Mouse (Mus musculus): ENCODE measurements around the gene Rps11.
"Not testable (repeated sequence)": the region's sequence is repeated elsewhere in the genome, so short reads cannot be mapped to it uniquely, and the experiment has no call there.

Rps11 gene

GRCm38 (mm10) chr7:45124224-45125143 lies at the start of gene Rps11:
Gene Rps11 (minus strand): TSS chr7:45124439.
- peak; percentile 77 for ATAC-seq (ENCODE audit: insufficient number of reproducible peaks, low FRiP score, low TSS enrichment)

- ATAC-seq (ENCODE audit: insufficient number of reproducible peaks, low FRiP score, low TSS enrichment): not testable (repeated sequence)
Measured at GRCm38 (mm10) chr7:45173772-45174171, 49.5 kb upstream of the Rps11 start.

GRCm38 (mm10) chr7:45172974-45173373 lies 48.7 kb upstream of the Rps11 start:
- ATAC-seq (ENCODE audit: insufficient number of reproducible peaks, low FRiP score, low TSS enrichment): no peak

- peak; percentile 40 for ATAC-seq (ENCODE audit: insufficient number of reproducible peaks, low FRiP score, low TSS enrichment)
Measured at GRCm38 (mm10) chr7:45169495-45169894, 45.3 kb upstream of the Rps11 start.

- no peak for ATAC-seq (ENCODE audit: insufficient number of reproducible peaks, low FRiP score, low TSS enrichment)
Measured at GRCm38 (mm10) chr7:45168656-45169055, 44.4 kb upstream of the Rps11 start.

GRCm38 (mm10) chr7:45167761-45168445 lies 43.7 kb upstream of the Rps11 start:
- peak; percentile 8; the same call in 1 of the 2 replicates for ATAC-seq (ENCODE audit: insufficient number of reproducible peaks, low FRiP score, low TSS enrichment)

- ATAC-seq (ENCODE audit: insufficient number of reproducible peaks, low FRiP score, low TSS enrichment): no peak
Measured at GRCm38 (mm10) chr7:45166950-45167401, 42.7 kb upstream of the Rps11 start.

GRCm38 (mm10) chr7:45165701-45166100 lies 41.5 kb upstream of the Rps11 start:
- ATAC-seq (ENCODE audit: insufficient number of reproducible peaks, low FRiP score, low TSS enrichment): no peak

GRCm38 (mm10) chr7:45164833-45165232 lies 40.6 kb upstream of the Rps11 start:
- ATAC-seq (ENCODE audit: insufficient number of reproducible peaks, low FRiP score, low TSS enrichment): no peak

GRCm38 (mm10) chr7:45163735-45164490 lies 39.7 kb upstream of the Rps11 start, which contains the start of gene Slc17a7:
Gene Slc17a7 (plus strand): TSS chr7:45163949.
- peak; percentile 5; the same call in 1 of the 2 replicates for ATAC-seq (ENCODE audit: insufficient number of reproducible peaks, low FRiP score, low TSS enrichment)

- no peak for ATAC-seq (ENCODE audit: insufficient number of reproducible peaks, low FRiP score, low TSS enrichment)
Measured at GRCm38 (mm10) chr7:45162996-45163615, 38.9 kb upstream of the Rps11 start.

- ATAC-seq (ENCODE audit: insufficient number of reproducible peaks, low FRiP score, low TSS enrichment): peak; percentile 1; the same call in 1 of the 2 replicates
Measured at GRCm38 (mm10) chr7:45162551-45162950, 38.3 kb upstream of the Rps11 start.

GRCm38 (mm10) chr7:45161612-45162473 lies 37.6 kb upstream of the Rps11 start:
- ATAC-seq (ENCODE audit: insufficient number of reproducible peaks, low FRiP score, low TSS enrichment): peak; percentile 79

- no peak for ATAC-seq (ENCODE audit: insufficient number of reproducible peaks, low FRiP score, low TSS enrichment)
Measured at GRCm38 (mm10) chr7:45160866-45161265, 36.6 kb upstream of the Rps11 start.

GRCm38 (mm10) chr7:45160316-45160800 lies 36.1 kb upstream of the Rps11 start:
- ATAC-seq (ENCODE audit: insufficient number of reproducible peaks, low FRiP score, low TSS enrichment): no peak

GRCm38 (mm10) chr7:45158991-45159390 lies 34.8 kb upstream of the Rps11 start:
- no peak for ATAC-seq (ENCODE audit: insufficient number of reproducible peaks, low FRiP score, low TSS enrichment)

GRCm38 (mm10) chr7:45157459-45157858 lies 33.2 kb upstream of the Rps11 start:
- ATAC-seq (ENCODE audit: insufficient number of reproducible peaks, low FRiP score, low TSS enrichment): no peak

- ATAC-seq (ENCODE audit: insufficient number of reproducible peaks, low FRiP score, low TSS enrichment): no peak
Measured at GRCm38 (mm10) chr7:45156206-45156605, 32.0 kb upstream of the Rps11 start.

- no peak for ATAC-seq (ENCODE audit: insufficient number of reproducible peaks, low FRiP score, low TSS enrichment)
Measured at GRCm38 (mm10) chr7:45155590-45155989, 31.4 kb upstream of the Rps11 start.
